Mouse (Mus musculus): ENCODE data around the gene Mamdc2. TPM values are rescaled to one million over a fixed set of nuclear protein-coding genes. Genes with fewer than 3 reads are reported as not detected.
"Not testable (repeated sequence)": the region's sequence is repeated elsewhere in the genome, so short reads cannot be mapped to it uniquely, and the experiment has no call there.

Gene Mamdc2
- total and polyA plus RNA-seq, 3 experiments = not detected

DNA sequence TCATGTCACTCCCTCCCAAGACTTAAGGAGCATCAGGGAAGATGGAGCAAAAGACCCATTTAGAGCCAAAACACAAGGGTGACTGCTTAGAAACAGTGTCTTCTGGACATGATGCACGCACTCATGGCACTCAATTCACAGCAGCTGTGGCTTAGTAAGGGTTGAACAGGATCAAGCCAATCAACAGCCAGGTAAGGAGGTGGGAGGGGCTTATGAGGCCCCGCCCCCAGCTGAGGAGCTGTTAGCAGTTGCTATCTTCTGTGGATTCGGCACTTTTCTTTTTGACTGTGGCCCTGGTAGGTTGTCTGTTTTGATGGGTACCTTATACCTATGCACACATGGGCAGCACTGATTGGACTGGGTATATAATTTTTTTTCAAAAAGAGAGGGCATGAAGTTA, 48.3 kb upstream of the Mamdc2 start:
- Histone ChIP-seq H3K9ac (ENCODE audit: control insufficient read depth, low read depth, low read length, poor library complexity, severe bottlenecking) (no peak overlapping the region), H3K36me3 (ENCODE audit: control insufficient read depth in 1 of 2, insufficient read depth in 2 of 2, low read length in 2 of 2) (no peaks in the 10 kb centered on the region), H3K27ac (ENCODE audit: control insufficient read depth, low read depth, low read length) (no peak overlapping the region), H3K79me2 (ENCODE audit: control insufficient read depth, insufficient read depth, low read length, poor library complexity) (no peaks in the 10 kb centered on the region), H3K9me3 (replicated peaks; ENCODE audit: insufficient read depth, low read length) (no peaks in the 10 kb centered on the region), H3K4me3 (ENCODE audit: control insufficient read depth in 1 of 2, insufficient read depth in 1 of 2, low read depth in 2 of 2, low read length in 2 of 2) (no peak overlapping the region), H3K27me3 (ENCODE audit: control insufficient read depth in 1 of 2, insufficient read depth in 2 of 2, low read length in 2 of 2) (no peaks in the 10 kb centered on the region), H3K4me1 (ENCODE audit: control insufficient read depth in 1 of 2, insufficient read depth in 2 of 2, low read length in 2 of 2) (no peaks in the 10 kb centered on the region)
- TF ChIP-seq ZNF384 (IDR thresholded peaks at IDR 0.05; ENCODE audit: low read depth, low read length) = no peak
- no peak for TF ChIP-seq SIN3A (IDR thresholded peaks at IDR 0.05; ENCODE audit: low read length)
- DNase-seq (ENCODE audit: low read depth, low spot score) = no peak

DNA sequence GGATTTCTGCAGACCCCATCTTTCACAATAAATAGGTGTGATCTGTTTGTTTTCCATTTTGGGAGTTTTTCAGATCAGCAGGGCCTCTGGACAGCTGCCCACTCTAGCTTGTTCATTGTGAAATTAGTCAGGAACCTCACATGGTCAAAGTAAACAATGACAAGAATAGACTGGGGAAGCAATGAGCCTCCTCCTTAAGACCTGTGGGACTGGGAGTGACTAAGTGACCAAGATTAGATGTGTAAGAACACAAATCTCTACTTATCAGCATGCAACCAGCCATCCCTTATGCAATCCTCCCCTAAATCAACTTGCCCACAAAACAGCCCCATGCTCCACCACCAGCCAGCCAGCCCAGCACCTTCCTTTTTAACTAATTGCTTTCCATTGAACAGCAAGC, 44.4 kb upstream of the Mamdc2 start:
- DNase-seq (ENCODE audit: low read depth, low spot score) = no peak
- no peaks in the 10 kb centered on the region for H3K4me1 ChIP-seq (ENCODE audit: control insufficient read depth in 1 of 2, insufficient read depth in 2 of 2, low read length in 2 of 2)
- H3K27me3 ChIP-seq (ENCODE audit: control insufficient read depth in 1 of 2, insufficient read depth in 2 of 2, low read length in 2 of 2) = no peaks in the 10 kb centered on the region
- no peaks in the 10 kb centered on the region for H3K36me3 ChIP-seq (ENCODE audit: control insufficient read depth in 1 of 2, insufficient read depth in 2 of 2, low read length in 2 of 2)
- no peaks in the 10 kb centered on the region for H3K79me2 ChIP-seq (ENCODE audit: control insufficient read depth, insufficient read depth, low read length, poor library complexity)
- no peak overlapping the region for H3K4me3 ChIP-seq (ENCODE audit: control insufficient read depth in 1 of 2, insufficient read depth in 1 of 2, low read depth in 2 of 2, low read length in 2 of 2)
- no peak overlapping the region for H3K9ac ChIP-seq (ENCODE audit: control insufficient read depth, low read depth, low read length, poor library complexity, severe bottlenecking)
- TF ChIP-seq TBP (IDR thresholded peaks at IDR 0.05; ENCODE audit: low read depth, low read length) (no peak), GABPA (IDR thresholded peaks at IDR 0.05; ENCODE audit: low read depth, low read length) (no peak), ZC3H11A (IDR thresholded peaks at IDR 0.05; ENCODE audit: low read depth, low read length) (no peak), TAL1 (IDR thresholded peaks at IDR 0.05; ENCODE audit: low read length) (no peak), GATA1 (IDR thresholded peaks at IDR 0.05; ENCODE audit: low read depth, low read length) (no peak), MAZ (IDR thresholded peaks at IDR 0.05; ENCODE audit: low read depth, low read length) (no peak), POLR2AphosphoS5 (IDR thresholded peaks at IDR 0.05; ENCODE audit: borderline replicate concordance, low read depth, low read length) (no peak), E2F4 (IDR thresholded peaks at IDR 0.05; ENCODE audit: borderline replicate concordance, low read depth, low read length) (no peak), MYC (IDR thresholded peaks at IDR 0.05; ENCODE audit: low read depth, low read length) (no peak), ZMIZ1 (IDR thresholded peaks at IDR 0.05; ENCODE audit: low read depth, low read length) (no peak), MAX (IDR thresholded peaks at IDR 0.05; ENCODE audit: low read length) (no peak), MAFK (IDR thresholded peaks at IDR 0.05; ENCODE audit: borderline replicate concordance, low read depth, low read length) (no peak), ETS1 (IDR thresholded peaks at IDR 0.05; ENCODE audit: low read depth, low read length) (no peak), RCOR1 (IDR thresholded peaks at IDR 0.05; ENCODE audit: low read depth, low read length) (no peak), CHD1 (IDR thresholded peaks at IDR 0.05; ENCODE audit: low read depth, low read length) (no peak), ELF1 (IDR thresholded peaks at IDR 0.05; ENCODE audit: low read depth, low read length) (no peak), CHD2 (IDR thresholded peaks at IDR 0.05; ENCODE audit: low read length) (no peak), POLR2A (IDR thresholded peaks at IDR 0.05; ENCODE audit: control insufficient read depth in 1 of 2, insufficient read depth in 1 of 2, low read depth in 1 of 2, low read length in 2 of 2, poor library complexity in 1 of 2) (no peak), USF2 (IDR thresholded peaks at IDR 0.05; ENCODE audit: borderline replicate concordance in 1 of 2, insufficient read depth in 1 of 2, low read depth in 1 of 2, low read length in 2 of 2) (no peak)
- no peaks in the 10 kb centered on the region for H3K9me3 ChIP-seq (replicated peaks; ENCODE audit: insufficient read depth, low read length)
- no peak overlapping the region for H3K27ac ChIP-seq (ENCODE audit: control insufficient read depth, low read depth, low read length)

DNA sequence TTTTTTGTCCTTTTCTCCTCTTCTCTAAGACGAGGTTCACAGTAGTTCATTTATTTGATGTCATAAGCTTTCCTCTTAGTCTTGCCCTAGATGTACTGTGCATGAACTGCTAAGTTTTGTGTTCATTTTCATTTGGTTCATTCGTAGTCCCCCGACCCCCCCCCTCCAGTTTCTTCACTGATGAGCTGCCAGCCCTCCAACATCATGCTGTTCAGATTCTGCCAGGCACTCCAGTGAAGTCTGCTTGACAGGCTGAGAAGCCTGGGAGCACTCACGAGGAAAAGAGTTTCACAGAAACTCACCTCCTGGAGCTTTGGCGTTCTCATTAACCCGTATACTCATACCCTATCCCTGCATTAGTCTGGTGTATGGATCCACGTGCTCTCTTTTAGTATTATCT, 42.5 kb upstream of the Mamdc2 start:
- H3K4me3 ChIP-seq (ENCODE audit: control insufficient read depth in 1 of 2, insufficient read depth in 1 of 2, low read depth in 2 of 2, low read length in 2 of 2); H3K27ac ChIP-seq (ENCODE audit: control insufficient read depth, low read depth, low read length); H3K9ac ChIP-seq (ENCODE audit: control insufficient read depth, low read depth, low read length, poor library complexity, severe bottlenecking); DNase-seq (ENCODE audit: low read depth, low spot score); H3K79me2 ChIP-seq (ENCODE audit: control insufficient read depth, insufficient read depth, low read length, poor library complexity); H3K36me3 ChIP-seq (ENCODE audit: control insufficient read depth in 1 of 2, insufficient read depth in 2 of 2, low read length in 2 of 2); H3K4me1 ChIP-seq (ENCODE audit: control insufficient read depth in 1 of 2, insufficient read depth in 2 of 2, low read length in 2 of 2); H3K27me3 ChIP-seq (ENCODE audit: control insufficient read depth in 1 of 2, insufficient read depth in 2 of 2, low read length in 2 of 2); H3K9me3 ChIP-seq (replicated peaks; ENCODE audit: insufficient read depth, low read length): not testable (repeated sequence)

All from MEL (cell line).